Mouse (Mus musculus): Measurements from ENCODE around the gene Fam98a.
A peak's percentile ranks its signal among the peaks of the same experiment; 100 is the strongest.

Gene Fam98a

DNA sequence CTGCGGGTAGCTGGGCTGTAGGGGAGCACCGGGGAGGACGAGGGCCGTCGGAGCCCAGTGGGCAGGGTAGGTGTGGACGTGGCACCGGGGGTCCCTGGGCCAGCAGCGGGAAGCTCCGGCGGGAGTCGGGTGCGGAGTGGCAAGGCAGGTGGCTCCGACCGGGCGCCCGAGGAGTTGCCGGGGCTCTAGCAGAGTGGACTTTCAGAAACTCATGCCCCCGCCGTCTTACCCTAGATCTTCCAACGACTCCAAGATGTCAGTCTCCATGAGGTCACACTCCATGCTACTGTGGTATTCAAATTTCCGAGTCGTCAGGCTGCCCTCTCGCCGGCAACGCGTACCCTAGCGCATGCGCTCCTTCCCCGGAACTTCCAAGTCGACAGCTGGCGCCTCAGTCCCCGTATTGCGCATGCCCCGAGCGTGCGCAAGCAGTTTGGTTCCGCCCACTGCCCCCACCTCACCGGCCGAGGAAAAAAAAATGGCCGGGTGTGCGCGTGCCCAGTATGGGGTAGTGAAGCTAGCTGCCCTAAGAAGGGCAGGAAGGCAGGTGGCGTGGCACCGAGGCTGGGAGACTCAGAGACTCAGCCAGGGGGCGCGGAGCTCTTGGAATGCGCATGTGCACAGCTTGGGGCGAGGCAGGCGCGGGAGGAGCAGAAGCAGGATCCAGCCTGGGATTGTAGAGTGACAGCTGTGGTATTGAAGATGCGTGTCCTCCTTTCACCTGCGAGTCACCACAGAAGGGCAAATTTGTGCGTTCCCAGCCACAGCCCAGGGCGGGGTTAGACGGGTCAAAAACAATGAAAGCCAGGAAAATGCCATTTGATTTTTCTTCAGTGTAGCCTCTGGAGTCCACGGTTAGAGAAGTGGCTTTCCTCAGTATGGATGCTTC lies at the start of gene Fam98a:
Fam98a (minus strand) TSS at position 435 of the 889 bp plus-strand sequence.
- peak; percentile 98 for DNase-seq

DNA sequence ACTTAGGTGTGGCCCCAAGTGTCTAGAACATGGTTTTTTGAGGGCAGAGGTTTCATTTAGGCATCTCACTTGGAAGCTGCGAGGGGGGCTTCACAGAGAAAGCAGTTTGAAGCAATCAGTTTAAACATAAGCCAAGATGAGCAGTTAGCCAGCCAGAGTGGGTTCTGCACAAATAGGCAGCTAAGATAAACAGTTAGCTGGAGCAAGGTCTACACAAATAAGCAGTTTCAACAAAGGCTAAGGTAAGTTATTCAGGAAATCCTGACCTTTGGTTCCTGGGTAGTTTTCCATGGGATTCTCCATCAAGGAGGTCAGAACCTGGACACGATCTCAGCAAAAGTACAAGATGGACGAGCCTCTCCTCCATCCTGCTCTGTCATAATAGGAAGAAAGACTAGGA lies 46.9 kb upstream of the Fam98a start:
- DNase-seq, result no peak

DNA sequence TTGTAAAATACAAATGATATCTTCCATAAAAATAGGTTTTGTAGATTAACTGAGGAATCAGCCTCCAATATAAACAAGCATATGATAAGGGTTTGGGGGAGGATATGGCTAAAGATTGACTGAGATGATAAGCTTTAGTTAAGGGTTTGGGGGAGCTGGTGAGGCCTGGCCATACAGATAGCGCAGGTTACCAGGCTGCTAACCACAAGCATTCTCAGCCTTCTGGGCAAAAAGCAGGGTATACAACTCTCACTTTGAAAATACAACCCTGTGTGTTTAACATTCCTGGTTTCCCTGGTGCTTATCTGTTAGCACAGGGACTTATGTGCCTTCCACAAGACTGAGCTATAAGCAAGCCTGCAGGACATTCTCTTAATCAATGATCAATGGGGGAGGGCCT lies 31.0 kb upstream of the Fam98a start:
- DNase-seq, result no peak

DNA sequence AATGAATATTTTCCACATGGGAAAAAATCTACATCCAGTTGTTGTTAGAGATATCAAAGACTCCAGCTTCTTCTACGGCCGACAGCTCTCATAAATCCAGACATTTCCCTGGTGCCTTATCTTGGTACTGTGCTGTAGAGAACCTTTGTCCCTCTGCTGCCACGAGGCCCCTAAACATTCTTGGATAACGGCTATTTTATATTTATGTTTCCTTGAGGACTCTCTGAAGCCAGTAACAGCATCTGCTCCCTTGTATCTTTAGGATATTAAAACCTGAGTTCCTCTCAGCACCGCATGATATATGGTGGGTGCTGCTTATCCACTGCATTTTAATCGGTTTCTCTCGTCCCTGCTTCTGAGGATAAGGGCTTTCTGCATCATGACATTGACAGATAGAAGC lies 23.9 kb upstream of the Fam98a start:
- no peak for DNase-seq

DNA sequence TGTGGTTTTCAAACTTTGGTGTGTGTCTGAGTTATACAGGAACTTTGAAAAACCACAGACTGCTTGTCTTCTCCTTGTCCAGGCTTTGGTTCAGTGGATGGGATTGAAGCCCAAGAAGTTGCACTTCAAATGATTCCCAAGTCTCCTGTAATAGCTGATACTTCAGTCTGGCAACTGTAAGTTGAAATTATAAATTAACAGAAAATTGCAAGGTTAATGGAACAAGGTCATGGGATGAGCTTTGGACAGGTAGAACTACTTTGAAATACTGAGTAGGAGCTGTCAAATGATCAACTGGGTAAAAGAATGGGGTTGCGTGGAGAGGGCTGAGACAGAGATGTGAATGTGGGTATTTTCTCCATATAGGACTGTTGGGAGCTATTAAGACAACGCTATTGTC lies 6.3 kb upstream of the Fam98a start:
- no peak for DNase-seq

DNA sequence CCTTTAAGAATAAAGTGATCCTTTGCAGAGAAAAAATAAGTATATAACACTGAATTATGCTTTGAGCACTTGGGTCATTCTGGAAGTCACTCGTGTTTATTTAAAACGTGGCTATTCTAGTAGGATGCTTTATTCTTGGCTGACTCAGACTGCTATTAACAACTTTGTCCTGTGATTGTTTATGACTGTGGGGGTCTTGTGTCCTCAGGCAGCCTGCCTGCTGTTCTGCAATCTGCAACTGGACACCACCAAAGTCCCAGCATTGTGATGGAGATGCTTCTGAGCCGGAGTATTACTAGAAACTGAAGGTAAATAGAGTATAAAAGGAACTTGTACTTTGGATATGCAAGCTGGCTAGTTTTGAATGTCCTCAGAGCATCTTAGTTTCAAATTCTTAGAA lies 5.3 kb upstream of the Fam98a start:
- no peak for DNase-seq

DNA sequence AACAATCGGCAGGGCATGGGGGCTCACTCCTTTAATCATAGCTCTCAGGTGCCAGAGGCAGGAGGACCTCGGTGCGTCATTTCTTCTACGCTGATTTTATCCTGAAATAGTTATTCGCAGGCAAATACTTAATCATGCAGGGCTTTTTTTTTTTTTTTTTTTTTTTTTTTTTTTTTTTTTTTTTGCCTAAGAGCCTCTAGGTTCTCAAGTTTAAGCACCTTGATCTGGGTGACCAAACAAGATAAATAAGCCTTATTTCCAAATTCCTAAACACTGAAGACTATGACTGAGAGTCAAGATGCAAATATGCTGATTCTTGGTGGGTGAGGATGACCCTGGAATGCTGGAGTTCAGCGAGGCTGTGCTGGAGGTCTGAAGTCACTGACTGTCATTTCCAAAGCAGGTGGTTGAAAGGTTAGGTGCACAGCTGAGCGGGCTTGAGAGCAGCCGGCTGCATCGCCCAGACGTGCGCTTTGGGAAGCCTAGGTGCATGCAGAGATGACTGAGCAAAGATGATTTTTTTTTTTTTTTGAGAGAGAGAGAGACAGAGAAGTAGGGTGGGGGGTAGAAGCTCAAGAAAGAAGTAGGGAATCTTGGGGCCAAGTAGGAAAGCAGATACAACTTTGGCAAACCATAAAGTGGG lies 854 bp downstream of the Fam98a start:
- DNase-seq, result peak; percentile 18

DNA sequence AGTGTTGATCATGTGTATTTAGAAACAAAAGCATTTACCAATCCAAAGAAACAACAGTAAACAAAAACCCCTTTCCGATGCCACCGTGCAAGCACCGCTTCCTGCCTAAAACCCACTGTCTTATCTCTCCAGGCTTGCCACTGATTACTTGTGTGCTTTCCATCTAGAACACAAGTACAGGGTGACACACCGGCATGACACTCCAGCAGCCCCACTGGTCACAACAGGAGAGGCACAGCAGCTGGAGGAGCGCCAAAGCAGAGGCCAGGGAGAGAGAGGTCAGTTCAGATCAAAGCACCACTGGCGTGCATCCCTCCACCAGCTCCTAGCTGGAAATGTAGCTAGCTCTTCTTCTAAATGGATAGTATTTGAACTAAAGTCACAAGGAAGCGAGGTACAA lies 7.5 kb downstream of the Fam98a start:
- no peak for DNase-seq

DNA sequence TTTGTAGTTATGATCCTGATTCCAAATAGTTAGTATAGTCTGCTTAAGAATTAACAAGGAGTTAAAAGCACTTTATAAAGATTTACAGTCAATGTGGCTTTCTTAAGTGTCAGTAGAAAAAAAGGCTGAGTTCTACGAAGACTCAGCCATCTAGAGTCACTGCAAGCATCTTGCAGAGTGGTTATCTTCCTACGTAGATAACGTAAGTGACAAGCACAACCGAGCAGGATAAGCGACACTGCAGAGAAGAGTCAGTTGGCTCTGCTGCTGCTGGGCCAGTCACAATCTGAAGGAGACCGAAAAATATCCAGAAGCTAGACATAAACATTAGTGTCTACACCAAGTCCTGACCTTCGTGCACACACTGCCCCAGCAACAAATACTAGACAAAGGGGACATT lies 8.3 kb downstream of the Fam98a start:
- no peak for DNase-seq

DNA sequence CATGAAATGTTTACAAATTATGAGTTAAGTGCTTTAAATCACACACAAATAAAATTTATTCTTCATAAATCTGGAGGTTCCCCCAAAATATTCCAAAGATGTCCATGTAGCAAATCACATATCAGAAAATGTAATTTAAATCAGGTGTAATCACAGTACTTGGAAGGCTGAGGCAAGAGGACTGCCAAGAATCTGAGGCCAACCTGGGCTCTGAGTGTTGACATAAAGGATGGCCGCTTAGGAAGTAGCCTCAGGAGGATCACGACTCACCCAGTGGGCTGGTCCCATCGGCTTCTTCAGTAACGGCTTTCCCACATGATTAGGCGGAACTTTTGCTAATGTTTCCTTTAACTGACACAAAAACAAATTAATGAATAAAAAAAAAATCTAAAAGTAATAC lies 11.9 kb downstream of the Fam98a start:
- no peak for DNase-seq

DNA sequence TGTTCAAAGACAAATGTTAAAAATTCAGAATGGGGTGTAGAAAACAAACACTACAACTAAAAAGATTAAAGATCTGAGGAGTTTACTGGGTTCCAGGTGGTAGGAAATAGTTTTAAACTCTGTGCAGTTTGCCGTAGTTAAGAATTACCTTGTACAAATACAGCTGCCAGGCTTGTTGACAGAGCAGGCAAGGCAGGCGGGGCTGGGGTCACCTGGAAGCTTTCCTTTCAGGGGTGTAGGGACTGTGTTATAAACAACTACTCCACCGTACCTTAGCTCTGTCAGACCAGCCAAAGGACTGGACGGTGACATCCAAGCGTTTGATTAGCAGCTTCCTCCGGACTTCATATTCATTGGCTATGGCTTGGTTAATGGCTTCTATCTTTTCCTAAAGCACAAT lies 12.6 kb downstream of the Fam98a start:
- DNase-seq, result no peak

DNA sequence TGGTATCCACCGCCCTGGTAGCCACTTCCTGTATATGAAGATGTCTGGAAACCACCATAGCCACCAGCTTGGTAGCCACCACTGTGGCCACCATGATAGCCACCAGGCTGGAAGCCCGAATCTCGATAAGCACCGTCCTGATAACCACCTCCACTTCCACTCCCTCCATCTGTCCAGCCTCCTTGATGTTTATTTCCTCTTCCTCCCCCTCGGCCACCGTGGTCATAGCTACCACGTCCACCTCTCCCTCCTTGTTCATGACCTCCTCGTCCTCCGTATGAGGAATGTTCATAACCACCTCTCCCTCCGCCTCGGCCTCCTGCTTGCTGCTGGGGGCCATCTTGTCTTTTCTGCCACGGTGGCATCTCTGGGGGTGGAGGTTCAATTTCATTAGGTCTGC lies 13.3 kb downstream of the Fam98a start:
- no peak for DNase-seq

DNA sequence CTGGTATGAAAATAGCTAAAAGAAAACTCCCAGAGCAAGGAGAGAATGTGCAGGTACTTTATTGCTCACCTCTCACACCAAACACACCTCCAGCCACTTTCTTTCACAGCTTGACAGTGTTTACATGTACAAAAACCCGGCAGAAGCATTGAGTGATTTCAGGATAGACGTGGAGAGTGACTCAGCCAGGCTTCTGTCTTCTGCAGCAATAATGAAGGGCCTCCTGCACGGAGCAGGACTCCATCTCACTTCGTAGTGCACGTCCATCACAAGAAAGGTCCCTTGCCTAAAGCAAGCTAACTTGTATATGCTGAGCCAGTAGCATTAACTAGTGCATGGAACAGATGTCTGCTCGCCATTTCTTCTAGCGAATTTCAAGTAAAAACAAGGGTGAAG lies 14.7 kb downstream of the Fam98a start:
- no peak for DNase-seq

DNA sequence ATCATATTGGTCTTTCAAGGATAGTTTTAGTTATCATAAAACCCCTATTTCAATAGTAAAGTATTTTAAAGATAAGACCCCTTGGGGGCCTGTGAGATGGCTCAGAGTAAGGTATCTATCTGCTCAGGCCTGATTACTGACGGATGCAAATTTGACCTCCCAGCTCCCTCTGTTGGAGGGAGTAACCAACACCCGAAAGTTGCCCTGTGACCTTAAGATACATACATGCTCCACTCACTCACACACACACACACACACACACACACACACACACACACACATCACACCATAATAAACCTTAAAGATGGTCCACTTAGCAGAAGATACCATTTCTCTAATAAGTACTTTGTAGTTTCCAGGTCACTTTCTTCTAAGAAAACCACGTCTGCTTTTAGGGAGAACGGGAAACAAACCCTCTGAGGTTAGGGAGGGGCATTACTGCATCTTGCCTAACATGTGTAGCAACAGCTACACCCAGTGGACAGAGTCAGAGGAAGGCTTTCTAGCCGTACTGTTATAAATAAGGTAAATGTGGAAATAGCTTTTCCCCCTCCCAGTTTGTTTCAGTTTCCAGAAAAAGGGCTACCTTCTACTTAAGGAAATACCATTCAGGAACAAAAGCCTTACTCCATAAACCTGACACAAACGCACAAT lies 15.2 kb downstream of the Fam98a start:
- DNase-seq, result peak; percentile 37

DNA sequence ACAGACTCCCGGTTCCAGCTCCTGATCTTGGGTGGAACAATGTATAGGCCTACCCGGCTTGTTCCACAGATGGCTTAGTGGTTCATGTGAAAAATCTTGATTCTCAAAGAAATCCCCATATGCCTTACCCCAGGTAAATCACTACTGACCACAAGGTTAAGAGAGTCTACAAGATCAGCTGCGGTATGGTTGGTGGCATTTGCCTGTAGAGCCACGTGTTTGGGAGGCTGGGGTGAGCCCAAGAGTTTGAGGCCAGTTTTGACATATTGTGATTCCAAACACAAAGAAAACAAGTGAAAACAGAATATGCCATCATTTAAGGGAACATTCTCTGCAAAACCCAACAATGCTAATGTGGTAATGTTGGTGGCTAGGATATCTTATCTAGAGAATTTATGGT lies 16.1 kb downstream of the Fam98a start:
- DNase-seq, result no peak

DNA sequence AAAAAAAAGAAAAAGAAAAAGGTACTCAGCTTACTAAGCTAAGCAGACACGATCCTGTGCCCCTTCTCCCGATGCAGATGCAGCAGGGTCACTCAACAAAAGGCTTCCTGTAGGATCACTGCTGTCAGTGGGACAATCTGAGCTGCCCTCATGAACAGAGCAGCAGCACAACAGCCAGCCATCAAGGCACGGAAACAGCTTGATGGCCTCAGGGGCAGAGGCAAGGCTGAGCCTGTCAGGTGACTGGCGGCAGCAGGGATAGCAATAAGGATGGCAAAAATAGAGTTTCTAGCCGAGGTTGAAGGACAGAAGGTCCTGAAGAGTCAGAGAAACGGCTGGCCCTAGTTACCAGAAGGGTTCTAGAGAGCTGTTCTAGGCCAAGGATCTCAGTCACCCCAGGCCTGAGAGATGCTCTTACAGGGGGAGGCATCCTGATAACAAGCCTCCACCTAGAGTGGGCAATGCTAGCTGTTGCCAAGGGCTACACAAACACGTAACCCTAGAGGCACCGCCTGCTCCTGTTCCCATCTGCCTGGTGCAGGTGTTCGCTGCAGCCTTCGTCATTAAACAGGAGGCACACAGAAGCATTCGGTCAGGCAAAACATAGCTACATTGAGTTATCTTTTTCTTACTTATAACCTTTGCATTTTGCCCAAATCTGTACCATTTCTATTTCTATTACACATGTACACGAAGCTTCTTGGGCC lies 17.3 kb downstream of the Fam98a start:
- no peak for DNase-seq

DNA sequence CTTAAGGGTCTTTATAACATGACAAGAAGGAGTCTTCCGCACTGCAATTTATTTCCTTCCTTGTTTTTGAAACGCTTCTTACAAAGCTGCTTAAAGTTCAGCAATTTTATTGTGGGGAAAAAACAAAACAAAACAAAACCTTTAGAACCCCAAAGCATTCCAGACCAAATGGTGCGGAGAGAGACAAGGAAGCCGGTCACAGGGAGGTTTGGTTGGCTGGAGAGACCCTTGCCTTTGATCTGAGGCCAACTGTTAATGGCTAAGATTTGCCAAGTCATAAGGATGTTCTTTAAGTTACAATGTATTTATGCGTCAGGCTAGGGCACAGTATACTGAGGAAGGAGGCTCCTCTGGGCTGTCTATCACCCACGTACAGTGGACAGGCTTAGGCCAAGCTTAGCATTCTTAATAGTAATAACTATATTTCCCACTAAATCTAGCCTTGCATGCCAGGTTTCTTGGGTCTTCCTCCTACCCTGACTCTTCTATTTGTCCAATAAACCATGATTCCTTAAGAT lies 19.2 kb downstream of the Fam98a start:
- no peak for DNase-seq

DNA sequence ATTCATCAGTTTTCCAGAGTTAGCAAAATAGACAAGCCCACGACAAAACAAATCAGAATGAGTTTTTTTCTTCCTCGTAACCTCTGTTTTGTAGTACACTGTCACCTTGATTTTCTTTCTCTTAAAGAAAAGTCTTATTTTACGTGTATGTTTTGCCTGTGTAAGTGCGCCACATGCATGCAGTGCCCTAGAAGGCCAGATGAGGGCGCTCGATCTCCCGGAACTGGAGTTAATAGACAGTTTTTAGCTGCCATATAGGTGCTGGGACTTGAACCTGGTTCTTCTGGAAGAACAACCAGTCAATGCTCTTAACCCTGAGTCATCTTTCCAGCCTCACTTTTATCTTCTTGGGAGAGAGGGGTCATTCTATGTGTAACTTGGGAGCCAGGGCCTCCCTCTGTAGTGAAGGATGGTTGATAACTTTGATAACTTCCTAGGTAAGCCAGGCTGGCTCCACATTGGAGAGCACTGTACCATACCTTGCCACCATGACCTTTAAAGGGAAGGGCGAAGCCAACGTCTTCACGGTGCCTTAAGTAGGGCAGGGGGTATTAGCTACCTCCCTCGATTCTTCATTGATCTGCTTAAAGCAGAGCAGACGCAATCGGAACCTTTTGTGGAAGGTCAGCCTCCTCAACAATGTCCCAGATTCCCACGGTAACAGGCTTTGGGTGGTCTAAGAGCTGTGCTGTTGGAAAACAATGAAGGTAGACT lies 22.4 kb downstream of the Fam98a start:
- no peak for DNase-seq

DNA sequence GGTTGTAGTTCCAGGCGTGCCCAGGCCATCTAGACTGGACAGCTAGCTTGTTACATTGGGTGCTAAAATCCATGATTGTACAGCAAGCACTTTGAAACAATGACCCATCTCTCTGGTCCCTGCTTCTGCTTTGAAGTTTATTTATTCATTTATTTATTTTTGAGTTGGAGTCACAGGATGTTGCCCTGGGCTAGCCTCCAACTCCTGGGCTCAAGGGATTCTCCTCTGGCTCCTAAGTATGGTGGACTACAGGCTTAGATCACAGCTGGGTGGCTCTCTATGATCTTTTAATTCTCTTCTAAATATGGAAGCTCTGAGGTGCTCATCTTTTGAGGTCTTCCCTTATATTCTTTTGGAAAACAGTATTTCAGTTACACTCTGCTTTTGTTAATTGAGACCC lies 25.3 kb downstream of the Fam98a start:
- no peak for DNase-seq

DNA sequence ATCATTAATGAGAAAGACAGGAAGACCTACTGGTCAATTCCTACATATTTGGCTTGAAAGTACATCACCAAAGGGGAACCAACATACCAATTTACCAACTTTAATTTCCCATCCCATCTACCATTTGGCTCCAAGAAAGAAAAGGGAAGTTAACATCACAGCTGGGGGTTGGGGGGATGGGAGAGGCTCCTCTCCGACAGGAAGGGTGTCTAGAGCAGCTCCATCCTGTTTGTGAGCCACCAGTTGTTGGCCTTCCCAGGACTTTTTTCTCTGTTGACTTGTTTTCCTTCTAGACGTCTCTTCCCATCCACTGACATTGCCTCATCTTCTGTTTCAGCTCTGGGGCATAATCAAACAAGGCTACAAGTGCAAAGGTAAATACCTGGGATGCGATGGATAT lies 27.9 kb downstream of the Fam98a start:
- DNase-seq, result no peak

DNA sequence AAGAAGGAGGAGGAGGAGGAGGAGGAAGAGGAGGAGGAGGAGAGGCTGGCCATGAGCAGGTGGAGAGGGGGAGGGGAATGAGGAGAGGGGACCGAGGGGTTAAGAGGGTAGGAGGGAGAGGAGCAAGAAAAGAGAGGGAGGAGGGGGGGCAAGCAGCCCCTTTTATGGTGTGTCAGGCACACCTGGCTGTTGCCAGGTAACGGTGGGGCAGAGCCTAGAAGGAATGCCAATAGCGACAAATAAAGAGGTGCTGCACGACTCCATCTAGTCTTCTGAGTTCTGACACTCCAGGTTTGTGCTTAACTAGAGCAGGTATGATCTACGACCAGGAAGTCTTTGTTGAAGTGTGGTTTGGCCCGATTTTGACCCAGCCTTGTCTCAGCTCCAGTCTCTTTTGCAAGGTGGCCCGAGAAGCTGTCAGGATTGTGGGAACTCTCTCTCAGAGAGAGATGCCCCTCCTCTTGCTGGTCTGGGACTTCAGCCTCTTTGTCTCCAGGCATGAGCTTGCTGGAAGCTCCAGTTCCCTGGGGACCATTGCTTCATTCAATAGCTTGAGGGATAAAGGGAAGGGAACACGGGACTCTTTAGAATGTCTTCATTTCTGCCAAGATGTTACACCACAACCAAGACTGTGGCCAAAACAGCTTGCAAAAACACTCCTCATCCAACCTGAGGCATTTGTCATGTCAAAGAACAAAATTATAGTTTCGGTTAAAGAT lies 29.2 kb downstream of the Fam98a start:
- DNase-seq, result no peak
